Mouse (Mus musculus) right cerebral cortex, postnatal 14 days (tissue): ENCODE results near the gene Gm9913.
A peak's percentile ranks its signal among the peaks of the same experiment; 100 is the strongest.

ENCODE experiments used
- DNase-seq: peaks from one replicate; pipeline ENCODE4 v3.0.0; 2022

Gene Gm9913

DNA sequence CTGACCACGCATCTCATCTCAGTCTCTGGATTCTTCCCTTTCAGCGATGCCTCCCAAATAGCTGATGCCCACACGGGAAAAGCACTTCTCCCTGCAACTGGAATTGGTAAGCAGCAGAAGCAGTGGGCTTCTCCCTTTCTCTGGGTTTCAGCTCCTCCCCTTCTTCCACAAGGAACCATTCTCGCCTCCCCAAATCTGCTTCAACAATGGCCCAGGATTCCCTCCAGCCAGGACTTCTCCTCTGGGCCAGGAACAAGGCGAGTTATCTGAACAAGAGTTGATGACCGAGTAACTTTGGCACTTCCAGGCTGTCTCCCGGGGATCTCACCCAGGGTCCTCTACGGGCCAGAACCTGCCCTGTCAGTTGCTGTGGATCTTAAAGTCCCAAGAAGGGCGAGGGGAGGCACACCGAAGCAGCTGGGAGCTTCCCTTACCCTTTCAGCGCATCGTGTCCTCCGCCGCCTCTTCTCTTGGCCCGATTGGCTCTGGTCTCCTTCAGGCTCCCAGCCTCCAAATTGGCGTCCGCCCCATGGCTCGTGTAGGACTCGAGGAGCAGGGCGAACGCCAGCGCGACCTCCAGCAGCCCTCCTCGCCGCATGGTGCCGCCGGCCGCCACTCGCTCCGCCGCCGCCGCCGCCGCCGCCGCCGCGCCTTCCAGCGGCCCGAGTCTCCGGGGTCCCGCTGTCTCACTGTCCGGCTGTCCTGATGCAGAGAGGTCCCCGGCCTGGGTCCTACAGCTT is at the start of gene Gm9913:
Gene Gm9913 (plus strand): TSS at position 84 of the 740 bp plus-strand sequence.
- peak; percentile 45 for DNase-seq

DNA sequence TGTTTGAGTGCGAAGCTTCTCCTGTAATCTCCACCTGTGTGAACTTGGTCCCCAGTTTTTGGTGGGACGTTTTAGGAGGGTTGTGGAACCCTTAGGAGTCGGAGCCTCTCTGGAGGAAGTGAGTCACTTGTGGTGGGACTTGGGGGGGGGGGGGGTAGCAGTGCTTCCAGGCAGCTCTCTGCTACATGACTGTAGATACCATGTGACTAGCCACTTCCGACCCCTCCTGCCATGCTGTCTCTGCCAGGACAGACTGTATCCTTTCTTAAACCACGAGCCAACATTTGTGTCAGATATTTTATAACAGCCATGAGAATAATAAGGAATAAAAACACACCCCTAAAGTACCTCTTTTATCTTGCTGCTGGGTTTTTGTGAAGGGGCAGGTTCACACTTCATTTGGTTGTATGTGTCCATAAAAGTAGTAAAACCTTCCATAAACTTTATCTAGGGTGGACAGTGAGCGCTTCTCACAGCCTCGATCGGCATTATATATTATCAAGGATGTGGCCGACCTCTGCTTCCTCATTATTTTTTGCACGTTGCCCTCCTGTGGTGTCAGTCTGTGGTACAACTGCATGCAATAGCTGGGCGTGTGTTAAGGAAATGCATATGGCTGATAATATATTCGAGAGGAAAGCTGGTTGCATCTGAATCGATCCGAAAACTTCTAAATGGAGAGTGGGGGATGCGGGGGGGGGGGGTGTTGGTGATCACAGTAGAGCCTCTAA is 48.7 kb upstream of the Gm9913 start:
- DNase-seq: no peak

DNA sequence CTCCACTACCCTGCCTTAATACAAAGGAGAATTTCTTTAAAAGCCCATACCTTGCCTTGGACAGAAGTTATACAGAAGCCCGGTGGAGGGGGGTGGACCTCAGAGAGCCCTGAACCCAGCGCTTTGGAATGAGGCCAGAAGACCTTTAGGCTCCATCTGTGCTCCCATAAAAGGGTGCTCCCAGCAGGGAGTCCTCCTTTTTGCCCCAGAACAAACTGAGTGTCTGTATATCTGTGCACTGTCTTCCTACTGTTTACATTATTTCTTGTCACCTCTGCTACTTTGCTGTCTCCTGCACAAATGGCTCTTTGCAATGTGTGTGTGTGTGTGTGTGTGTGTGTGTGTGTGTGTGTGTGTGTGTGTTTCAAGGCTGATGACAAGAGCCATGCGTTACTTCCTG is 45.8 kb upstream of the Gm9913 start:
- no peak for DNase-seq

DNA sequence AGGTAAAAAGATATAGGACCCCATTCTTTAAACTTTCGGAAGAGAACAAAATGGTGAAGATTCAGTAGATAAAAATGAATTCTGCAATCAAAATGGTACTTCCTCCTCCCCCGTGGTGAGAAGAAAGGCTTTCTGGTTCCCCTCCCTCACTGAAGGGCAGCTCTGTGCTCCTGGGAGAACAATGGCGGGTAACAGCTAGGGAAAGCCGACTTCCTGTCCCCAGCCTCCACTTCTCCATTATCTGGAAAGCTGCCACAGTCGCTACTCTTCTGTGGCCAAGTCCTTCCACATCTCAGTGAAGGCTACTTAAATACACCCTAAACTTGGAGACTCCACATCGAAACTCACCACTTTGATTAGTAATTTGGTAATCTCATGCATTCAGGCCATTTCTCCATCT is 40.9 kb upstream of the Gm9913 start:
- no peak for DNase-seq

DNA sequence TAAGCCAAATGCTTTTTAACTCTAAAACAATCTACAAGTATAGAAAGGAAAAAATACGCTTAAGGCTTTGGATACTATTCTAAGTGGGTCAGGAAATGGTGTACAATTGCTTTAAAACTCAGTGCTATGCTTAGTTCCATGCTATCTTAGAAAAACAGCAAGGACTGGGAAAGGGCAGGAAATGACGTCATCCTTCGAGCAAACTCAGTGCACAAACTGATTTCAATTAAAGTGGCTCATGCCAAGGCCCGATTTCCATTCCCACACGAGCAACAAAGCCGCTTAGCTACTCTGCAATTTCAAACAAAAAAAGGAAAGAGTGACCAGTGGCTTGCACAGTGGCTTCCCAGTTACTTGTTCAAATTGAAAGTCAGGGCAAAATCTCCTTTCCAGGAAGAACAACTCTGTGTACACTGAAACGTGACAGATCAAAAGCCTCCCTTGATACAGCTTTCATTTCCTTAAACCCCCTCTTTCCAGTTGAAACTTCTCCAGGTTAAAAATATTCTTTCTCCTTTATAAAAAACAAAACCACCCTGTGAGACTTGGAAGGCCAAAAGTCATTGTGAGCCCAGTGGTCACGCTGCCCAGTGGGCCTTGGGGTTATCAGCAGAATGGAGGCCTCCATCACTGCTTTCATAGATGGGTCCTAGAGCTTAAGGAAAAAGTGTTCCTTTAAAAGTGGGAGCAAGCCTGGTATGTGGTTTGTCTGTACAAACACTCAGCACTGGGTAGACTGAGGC is 34.2 kb upstream of the Gm9913 start:
- DNase-seq: no peak

DNA sequence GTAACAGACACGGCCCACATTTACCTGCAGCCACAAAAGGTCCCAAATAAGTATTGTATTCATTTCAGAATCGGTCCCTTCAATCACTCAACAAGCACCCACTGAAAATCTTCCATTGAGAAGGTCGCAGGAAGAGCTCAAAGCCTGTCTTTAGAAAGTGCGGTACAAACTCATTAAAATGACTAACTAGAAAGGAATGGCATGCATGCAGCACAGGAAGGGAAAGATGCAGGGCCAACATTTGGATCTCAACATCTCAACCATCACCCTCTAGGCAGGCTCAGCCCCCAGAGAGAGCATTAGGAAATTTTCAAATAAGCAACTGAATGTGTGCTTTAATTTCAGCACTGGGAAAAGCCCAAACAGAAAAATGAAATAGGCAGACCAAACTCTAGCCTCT is 33.2 kb upstream of the Gm9913 start:
- DNase-seq: no peak

DNA sequence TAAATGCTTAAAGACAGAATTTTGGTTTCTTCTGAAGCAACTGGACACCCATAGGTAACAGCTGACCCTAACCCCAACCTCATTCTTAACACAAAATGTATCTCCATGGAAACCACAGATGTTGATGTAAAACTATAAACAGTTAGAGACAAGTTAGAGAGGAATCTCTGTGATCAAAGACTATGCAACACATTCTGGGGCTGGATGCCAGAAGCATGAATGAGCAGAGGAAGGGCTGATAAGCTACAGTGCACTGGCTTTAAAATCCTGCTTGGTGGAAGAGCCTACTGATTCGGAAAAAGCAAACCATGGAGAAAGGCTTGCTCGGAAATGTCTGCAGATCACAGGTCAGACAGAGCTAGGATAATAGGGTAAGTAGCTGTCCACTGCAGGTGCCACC is 31.7 kb upstream of the Gm9913 start:
- DNase-seq: no peak

DNA sequence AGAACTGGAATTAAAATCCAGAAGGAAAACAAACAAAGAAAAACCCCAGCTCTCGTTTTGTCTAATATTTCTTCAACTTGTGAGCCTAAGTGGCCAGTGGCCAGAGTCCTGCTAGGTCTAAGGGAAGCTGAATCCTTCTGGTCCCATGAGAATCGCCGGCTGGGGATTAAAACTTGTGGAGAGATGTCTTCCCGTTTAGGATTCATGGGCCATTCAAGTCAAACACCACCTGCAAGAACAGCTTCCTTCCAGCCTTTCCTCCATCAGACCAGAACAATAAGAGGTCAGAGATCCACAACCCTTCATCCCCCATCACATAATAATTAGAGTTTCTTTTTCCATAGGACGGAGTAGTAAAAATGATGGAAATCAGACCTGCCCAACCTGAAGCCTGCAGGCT is 30.2 kb upstream of the Gm9913 start:
- no peak for DNase-seq

DNA sequence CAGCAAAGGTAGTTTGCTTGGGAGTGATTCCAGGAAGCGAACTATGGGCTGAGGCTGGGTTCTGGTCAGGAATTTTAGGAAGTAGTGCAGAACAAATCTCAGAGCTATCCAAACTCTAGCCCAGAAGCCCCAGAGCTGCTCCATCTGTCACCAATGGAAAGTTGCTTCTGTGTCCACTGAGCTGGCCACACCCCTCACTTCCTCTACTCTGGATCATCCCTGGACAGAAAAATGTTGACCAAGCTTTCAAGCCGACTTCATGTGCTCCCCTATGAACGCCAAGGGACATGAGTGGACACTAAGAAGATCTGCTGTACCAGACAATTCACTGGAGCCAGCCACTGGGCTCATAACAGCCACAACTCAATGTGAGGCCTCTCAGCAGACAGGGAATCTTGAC is 28.7 kb upstream of the Gm9913 start:
- DNase-seq: no peak

DNA sequence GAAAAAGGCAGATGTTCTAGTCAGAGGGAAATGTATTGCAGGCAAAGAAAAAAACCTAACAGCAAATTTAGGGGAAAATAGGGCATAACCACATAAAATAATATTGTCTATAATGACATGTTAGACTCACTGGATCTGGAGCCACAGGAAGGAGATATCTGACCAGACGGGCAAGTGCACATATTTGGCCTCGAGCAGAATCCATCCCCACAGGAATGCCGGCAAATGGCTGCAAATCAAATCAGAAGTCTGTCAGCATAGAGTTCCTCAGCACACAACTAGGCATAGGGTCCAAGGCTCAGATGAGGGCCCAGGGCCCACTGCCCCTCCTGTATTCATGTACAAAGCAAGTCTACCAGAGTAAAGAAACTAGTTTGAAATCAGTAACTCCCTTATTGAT is 27.5 kb upstream of the Gm9913 start:
- DNase-seq: no peak

DNA sequence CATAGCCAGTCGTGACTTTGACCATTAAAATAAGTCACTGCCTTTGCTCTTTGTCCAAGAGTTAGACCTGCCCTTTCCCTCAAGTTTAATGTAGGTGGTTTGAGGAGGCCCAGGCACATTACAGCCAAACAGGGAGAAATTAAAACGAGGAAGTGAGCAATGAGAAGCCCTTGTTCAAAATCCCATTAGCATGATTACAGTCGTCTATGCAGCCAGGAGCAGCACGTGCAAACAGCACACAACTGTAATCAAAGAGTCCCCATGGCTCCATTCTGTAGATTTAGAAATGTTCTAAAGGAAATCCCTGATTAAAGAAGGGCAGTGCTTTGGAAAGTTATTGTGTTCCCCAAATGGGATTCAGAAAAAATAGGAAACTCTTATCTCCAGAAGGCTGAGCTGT is 26.2 kb upstream of the Gm9913 start:
- DNase-seq: no peak

DNA sequence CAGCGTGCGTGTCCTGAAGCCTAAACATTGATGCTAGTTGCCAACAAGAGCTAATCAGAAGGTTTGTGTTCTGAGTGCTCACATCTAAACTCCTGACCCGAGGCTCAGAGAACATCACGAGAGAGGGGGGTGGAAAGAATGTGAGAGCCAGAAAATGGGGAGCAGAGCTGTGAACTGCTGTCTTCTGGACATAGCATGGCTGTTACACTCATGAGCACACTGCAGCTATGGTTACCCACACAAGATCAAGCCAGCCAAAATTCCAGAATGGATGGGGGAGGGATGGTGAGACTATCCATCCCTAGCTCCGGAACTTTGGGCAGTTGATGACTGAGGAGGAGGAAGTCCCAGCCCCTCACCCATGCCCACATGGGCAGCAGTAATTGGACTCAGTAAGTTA is 24.8 kb upstream of the Gm9913 start:
- no peak for DNase-seq

DNA sequence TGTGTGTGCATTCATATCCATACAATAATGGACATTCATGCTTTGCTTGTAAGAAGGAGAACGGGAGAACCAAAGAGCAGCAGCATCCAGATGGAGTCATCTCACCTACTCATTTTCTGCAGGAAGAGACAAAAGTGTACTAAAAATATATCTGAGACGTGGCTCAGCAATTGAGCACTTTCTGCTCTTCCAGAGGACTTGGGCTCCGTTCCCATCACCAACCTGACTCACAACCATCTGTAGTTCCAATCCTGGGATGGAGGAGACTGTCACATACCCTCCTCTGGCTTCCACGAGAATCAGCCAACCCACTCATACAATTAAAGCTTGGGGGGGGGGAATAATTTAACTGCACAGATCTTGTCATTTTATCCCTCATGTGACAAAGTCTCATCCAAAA is 23.8 kb upstream of the Gm9913 start:
- DNase-seq: peak; percentile 39

DNA sequence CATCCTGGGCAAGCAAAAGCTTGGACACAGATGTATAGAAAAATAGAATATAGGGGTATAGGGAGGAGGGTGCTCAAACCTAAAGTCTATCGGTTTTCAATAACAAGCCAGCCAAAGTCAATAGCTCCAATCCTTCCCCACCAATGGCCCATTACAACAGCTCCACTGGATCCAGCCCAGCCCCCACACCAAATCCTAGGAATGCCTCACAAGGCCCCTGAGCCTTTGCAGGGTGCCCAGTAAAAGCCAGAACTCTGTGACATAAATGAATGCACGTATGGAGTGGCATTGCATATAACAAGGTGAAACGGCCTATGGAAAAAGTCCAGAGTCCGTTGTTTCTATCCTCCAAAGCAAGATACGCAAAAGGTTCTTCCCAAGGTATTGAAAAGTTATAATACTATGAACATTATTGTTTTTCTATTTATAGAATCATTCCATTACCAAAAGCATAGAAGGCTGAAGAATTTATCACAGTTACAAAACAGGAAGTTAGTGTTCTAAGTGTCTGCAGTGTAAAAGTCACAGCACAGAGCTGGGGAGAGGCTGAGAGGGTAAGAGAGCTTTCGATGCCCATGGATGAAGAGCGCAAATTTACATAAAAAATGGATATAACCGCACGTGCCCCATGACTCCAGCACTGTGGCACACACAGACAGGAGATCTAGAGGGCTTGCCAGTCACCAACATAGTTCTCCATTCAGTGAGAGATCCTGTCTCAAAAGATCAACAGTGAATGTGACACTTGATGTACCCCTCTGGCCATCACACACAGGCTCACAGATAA is 23.2 kb upstream of the Gm9913 start:
- DNase-seq: no peak

DNA sequence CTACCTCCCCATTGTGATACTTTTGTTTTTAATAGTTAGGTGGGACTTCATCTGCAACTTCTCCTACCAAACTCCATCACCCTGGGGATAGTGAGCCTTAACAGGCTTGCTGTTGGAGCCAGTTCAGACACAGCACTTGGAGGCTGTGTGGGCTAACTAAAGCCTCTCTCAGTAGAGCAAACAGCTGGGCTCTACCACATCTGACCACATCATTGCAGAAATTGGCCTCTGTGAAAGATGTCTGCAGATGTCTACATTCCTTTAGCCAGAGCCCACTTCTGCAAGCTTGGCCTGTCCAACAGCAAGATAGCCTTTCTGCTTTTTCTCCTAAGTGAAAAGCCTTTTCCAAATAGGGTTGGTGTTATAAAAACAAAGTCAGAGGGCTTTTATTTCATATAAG is 20.7 kb upstream of the Gm9913 start:
- no peak for DNase-seq

DNA sequence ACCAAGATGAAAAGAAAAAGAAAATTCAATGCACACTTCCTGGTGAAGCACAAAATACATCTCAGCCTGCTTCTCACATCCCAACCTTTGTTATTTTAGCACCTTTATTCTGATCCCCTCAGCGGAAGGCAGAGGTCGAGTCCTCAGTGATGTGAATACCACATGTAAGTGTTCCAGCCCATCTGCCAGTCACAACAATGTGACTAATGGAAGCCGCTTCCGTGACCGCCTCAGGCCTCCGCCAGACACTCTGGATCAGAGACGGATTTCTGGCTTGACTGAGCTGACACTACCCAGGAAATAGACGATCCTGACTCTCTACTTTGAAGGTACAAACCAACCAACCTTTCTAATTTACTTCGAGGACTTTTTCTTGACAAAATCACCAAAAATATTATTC is 20.0 kb upstream of the Gm9913 start:
- no peak for DNase-seq

DNA sequence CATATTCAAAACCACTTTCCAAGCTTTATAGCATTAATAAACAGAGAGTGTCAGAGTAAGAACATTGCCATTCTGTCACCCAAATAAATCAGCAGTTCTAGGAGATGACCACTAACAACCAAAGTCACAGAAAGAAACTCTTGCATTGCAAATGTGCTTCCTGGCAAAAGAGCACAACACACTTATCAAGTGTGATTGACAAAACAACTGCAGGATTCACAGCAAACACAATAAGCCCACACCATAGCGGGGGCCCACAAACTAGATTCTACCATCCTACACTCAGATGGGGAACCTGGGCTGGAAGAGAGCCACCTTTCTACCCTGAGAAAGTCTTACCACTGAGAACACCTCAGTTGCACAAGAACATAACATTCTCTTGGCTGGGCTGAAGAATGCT is 14.9 kb upstream of the Gm9913 start:
- no peak for DNase-seq

DNA sequence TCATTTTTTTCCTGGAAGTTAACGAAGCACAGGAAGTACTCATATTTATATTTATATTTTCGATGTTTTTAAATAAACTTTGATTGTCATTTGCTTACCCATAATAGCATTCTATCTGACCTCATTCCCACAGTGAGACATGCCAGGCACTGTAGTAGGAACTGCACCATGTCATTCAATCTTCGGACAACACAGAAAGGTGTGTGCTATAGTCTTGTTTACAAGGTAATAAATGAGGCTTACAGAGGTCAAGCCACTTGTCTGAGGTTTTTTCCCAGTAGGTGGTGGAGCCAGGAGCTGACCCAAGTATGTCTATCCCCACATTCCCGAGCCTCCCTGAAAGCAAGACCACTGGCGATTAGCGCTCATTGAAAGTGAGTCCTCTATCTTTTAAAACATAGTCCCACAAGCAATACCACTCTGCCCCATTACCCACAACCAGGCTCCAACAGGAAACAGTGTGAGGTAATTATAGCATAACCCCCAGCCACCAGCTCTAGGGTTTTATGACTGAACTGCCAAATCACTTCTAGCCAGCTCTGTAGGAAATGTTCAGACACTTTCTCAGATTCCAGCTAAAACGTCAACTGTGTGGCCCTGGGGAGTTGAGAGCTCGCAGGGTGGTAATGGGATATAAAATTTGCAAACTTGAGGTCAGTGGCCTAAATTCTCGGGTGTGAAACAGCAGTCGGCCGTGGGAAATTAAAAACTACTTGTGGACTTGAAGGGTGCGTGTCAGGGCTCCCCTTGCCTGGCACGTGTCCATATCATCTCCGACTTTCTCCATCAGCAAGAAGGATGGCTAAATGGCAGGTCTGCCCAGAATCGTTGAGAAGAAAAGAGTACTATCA is 12.6 kb upstream of the Gm9913 start:
- DNase-seq: no peak

DNA sequence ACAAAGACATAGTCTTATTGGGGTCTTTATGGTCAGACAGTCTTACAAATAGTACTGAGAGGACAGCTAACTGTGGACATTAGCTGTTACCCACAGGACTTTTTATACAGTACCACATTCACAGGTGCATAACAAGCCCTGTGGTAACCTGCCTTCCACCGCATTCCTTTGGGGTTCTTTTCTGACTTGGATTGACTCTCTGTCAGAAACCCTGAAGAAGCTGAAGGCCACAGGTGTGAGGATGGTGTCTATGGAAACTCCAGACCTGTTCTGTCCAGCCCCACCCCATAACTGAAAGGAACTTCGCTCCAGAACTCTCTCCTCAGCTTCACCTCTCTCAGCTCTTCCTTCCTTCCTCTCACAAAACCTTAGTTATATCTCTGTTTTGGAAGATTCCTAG is 10.6 kb upstream of the Gm9913 start:
- no peak for DNase-seq

DNA sequence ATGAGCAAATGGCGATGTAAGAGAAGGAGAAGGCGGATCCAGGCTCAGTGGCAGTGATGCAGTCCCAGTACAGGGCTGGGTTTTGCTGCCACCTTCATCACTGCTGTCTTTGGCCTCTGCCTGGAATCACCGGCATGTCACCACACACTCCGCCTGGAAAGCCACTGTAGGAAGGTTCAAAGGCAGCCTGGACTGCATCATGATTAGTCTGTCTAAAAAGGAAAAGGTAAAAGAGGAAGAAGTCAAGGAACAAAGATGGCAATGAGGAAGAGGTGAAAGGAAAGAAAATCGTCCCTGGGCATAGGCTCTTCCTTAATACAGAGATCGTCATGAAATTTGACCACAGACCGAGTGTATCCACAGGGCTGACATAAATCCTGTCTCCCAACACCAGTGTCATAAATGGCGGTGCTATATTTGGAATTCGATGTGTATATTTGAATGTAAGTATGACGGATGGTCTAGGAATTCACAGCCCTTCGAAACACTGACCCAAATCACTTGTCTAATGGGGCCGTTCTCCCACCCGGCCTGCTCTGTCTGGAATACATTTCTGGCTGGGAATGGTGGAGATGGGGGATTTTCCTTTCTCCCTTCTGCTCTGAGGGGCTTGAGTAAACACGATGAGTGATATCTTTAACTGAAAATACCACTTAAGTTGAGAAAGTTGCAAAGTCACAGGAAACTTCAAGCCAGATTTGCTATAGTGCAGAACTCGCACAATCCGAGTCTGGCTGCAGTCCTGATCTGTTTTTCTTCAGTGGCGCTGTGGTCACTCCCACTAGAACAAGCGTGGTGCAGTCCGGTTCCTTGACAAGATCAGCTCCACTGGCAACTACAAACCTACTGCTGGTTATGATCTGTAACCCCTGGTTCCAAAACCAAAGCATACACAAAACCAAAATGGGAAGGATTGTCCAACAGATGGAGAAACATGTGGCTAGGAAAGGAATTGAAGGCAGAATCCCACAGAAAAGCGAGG is 9.8 kb upstream of the Gm9913 start:
- no peak for DNase-seq

DNA sequence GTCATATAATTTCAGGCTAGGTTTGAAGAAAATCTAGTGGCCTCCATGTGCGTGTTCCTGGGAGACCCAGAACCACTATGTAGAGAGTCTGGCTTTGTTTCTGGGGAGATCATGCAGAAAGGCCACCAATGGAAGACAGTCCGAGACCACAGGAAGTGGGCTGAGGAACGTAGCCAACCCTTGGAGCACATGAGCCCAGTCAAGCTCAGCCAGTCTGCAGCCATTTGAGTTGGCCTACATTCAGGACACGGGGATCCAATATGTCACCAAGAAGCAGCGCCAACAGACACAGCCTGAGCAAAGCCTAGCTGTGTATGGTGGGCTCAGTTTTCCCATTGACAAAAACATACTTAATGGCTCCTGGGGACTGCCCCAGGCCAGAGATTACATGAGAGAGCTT is 8.2 kb upstream of the Gm9913 start:
- DNase-seq: no peak
